Mouse (Mus musculus): Measurements from ENCODE around the gene Fryl. TPM values are rescaled to one million over a fixed set of nuclear protein-coding genes. Genes with fewer than 3 reads are reported as not detected.

Fryl gene
- polyA plus RNA-seq, 2 experiments, result 26.1 to 26.7 TPM

- 70% methylated on average over 2 of the region's 2 CpGs for WGBS
Measured at GRCm38 (mm10) chr5:72994928-72995327, 261.5 kb downstream of the Fryl start.

DNA sequence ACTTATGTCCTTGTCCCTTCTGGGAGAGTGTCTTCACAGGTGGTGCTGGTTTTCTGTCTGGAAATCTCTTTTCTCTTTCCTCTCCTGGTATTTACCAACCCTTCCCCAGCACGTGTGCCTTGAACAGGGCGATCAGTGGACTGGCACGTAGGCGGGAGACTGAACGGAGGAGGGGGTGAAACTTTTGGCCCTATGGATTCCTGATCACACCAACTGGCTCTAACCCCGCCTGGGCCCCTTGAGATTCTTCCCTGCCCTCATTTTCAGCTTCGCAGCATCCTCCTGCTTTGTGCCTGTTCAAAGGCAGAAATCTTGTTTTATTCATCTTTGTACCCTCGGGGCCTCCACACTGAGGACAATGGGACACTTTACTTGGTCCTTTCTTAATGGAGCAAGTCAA lies 262.0 kb downstream of the Fryl start:
- 71% methylated on average over 8 of the region's 8 CpGs for WGBS
- H3K4me1 ChIP-seq (ENCODE audit: control insufficient read depth, insufficient read depth, low read length), result no peaks in the 10 kb centered on the region
- no peak overlapping the region for H3K4me3 ChIP-seq (replicated peaks; ENCODE audit: low read length)
- no peaks in the 10 kb centered on the region for H3K27me3 ChIP-seq (ENCODE audit: control insufficient read depth, insufficient read depth, low read length)
- ATAC-seq (ENCODE audit: low FRiP score, low read depth), result no peak
- TF ChIP-seq POLR2A (IDR thresholded peaks at IDR 0.05; ENCODE audit: borderline replicate concordance, extremely low read depth, insufficient read depth, insufficient read length), result no peak
- H3K36me3 ChIP-seq (ENCODE audit: control insufficient read depth, insufficient read depth, low read length), result no peaks in the 10 kb centered on the region
- no peak overlapping the region for H3K9ac ChIP-seq (ENCODE audit: low read depth, low read length, severe bottlenecking)
- no peak overlapping the region for H3K27ac ChIP-seq (replicated peaks; ENCODE audit: low read depth, low read length)
- H3K9me3 ChIP-seq (ENCODE audit: control insufficient read depth, low read length), result no peaks in the 10 kb centered on the region
- DNase-seq (ENCODE audit: low spot score), result no peak
- no peak overlapping the region for H3K4me2 ChIP-seq (replicated peaks; ENCODE audit: low read depth, low read length, severe bottlenecking)

More at GRCm38 (mm10) chr5:72994928-72995327, 261.5 kb downstream of the Fryl start:
- no peak for ATAC-seq (ENCODE audit: low FRiP score, low read depth)
- Histone ChIP-seq H3K4me3 (replicated peaks; ENCODE audit: low read length) (no peak overlapping the region), H3K27me3 (ENCODE audit: control insufficient read depth, insufficient read depth, low read length) (no peaks in the 10 kb centered on the region), H3K36me3 (ENCODE audit: control insufficient read depth, insufficient read depth, low read length) (no peaks in the 10 kb centered on the region), H3K9me3 (ENCODE audit: control insufficient read depth, low read length) (no peaks in the 10 kb centered on the region), H3K4me2 (replicated peaks; ENCODE audit: low read depth, low read length, severe bottlenecking) (no peak overlapping the region), H3K9ac (ENCODE audit: low read depth, low read length, severe bottlenecking) (no peak overlapping the region), H3K27ac (replicated peaks; ENCODE audit: low read depth, low read length) (no peak overlapping the region), H3K4me1 (ENCODE audit: control insufficient read depth, insufficient read depth, low read length) (no peaks in the 10 kb centered on the region)
- DNase-seq (ENCODE audit: low spot score), result no peak
- TF ChIP-seq POLR2A (IDR thresholded peaks at IDR 0.05; ENCODE audit: borderline replicate concordance, extremely low read depth, insufficient read depth, insufficient read length), result no peak

GRCm38 (mm10) chr5:72992474-72992873 lies 263.9 kb downstream of the Fryl start:
- Histone ChIP-seq H3K27ac (replicated peaks; ENCODE audit: low read depth, low read length) (no peak overlapping the region), H3K4me2 (replicated peaks; ENCODE audit: low read depth, low read length, severe bottlenecking) (no peak overlapping the region), H3K4me1 (ENCODE audit: control insufficient read depth, insufficient read depth, low read length) (no peaks in the 10 kb centered on the region), H3K9me3 (ENCODE audit: control insufficient read depth, low read length) (no peaks in the 10 kb centered on the region), H3K9ac (ENCODE audit: low read depth, low read length, severe bottlenecking) (no peak overlapping the region), H3K4me3 (replicated peaks; ENCODE audit: low read length) (no peak overlapping the region), H3K27me3 (ENCODE audit: control insufficient read depth, insufficient read depth, low read length) (no peaks in the 10 kb centered on the region), H3K36me3 (ENCODE audit: control insufficient read depth, insufficient read depth, low read length) (no peaks in the 10 kb centered on the region)
- 78% methylated on average over 1 of the region's 1 CpGs for WGBS
- ATAC-seq (ENCODE audit: low FRiP score, low read depth), result no peak
- TF ChIP-seq POLR2A (IDR thresholded peaks at IDR 0.05; ENCODE audit: borderline replicate concordance, extremely low read depth, insufficient read depth, insufficient read length), result no peak
- no peak for DNase-seq (ENCODE audit: low spot score)

- Histone ChIP-seq H3K9me3 (ENCODE audit: control insufficient read depth, low read length) (no peaks in the 10 kb centered on the region), H3K4me3 (replicated peaks; ENCODE audit: low read length) (no peak overlapping the region), H3K27ac (replicated peaks; ENCODE audit: low read depth, low read length) (no peak overlapping the region), H3K9ac (ENCODE audit: low read depth, low read length, severe bottlenecking) (no peak overlapping the region), H3K4me1 (ENCODE audit: control insufficient read depth, insufficient read depth, low read length) (0 out of 2 replicates have a peak, but pooled peaks cover 1% of the 10 kb centered on the region), H3K36me3 (ENCODE audit: control insufficient read depth, insufficient read depth, low read length) (no peaks in the 10 kb centered on the region), H3K4me2 (replicated peaks; ENCODE audit: low read depth, low read length, severe bottlenecking) (no peak overlapping the region), H3K27me3 (ENCODE audit: control insufficient read depth, insufficient read depth, low read length) (no peaks in the 10 kb centered on the region)
- ATAC-seq (ENCODE audit: low FRiP score, low read depth) (no peak), DNase-seq (ENCODE audit: low spot score) (no peak)
- no peak for TF ChIP-seq POLR2A (IDR thresholded peaks at IDR 0.05; ENCODE audit: borderline replicate concordance, extremely low read depth, insufficient read depth, insufficient read length)
- WGBS, result 59% methylated on average over 8 of the region's 8 CpGs
Measured at GRCm38 (mm10) chr5:72989756-72990155, 266.7 kb downstream of the Fryl start.

DNA sequence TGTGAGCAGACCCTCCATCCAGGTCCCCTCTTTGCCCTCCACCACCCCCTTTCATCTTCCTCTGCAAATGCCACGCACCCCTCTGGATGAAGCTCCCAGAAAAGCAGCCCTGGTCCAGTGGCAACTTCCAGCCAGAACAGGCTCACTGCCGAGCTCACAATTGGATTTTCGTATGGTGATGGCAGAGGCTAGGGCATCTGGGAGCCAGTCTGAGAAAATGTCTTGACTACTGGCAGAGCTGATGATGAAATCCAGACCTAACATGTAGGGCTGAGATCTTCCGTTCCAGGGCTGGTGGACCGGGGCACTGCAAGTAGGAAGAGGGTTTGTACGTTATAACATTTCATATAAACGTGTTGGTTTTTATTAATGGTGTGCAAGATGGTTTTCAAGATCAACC lies 268.6 kb downstream of the Fryl start:
- DNase-seq (ENCODE audit: low spot score) (no peak), ATAC-seq (ENCODE audit: low FRiP score, low read depth) (no peak)
- WGBS, result 64% methylated on average over 7 of the region's 7 CpGs
- no peak overlapping the region for H3K9ac ChIP-seq (ENCODE audit: low read depth, low read length, severe bottlenecking)
- H3K4me2 ChIP-seq (replicated peaks; ENCODE audit: low read depth, low read length, severe bottlenecking), result no peak overlapping the region
- 0 out of 2 replicates have a peak, but pooled peaks cover 2% of the 10 kb centered on the region for H3K4me1 ChIP-seq (ENCODE audit: control insufficient read depth, insufficient read depth, low read length)
- no peak overlapping the region for H3K4me3 ChIP-seq (replicated peaks; ENCODE audit: low read length)
- H3K27ac ChIP-seq (replicated peaks; ENCODE audit: low read depth, low read length), result no peak overlapping the region
- no peaks in the 10 kb centered on the region for H3K27me3 ChIP-seq (ENCODE audit: control insufficient read depth, insufficient read depth, low read length)
- no peaks in the 10 kb centered on the region for H3K36me3 ChIP-seq (ENCODE audit: control insufficient read depth, insufficient read depth, low read length)
- H3K9me3 ChIP-seq (ENCODE audit: control insufficient read depth, low read length), result no peaks in the 10 kb centered on the region
- TF ChIP-seq POLR2A (IDR thresholded peaks at IDR 0.05; ENCODE audit: borderline replicate concordance, extremely low read depth, insufficient read depth, insufficient read length), result no peak

GRCm38 (mm10) chr5:72984091-72984490 lies 272.3 kb downstream of the Fryl start:
- Histone ChIP-seq H3K4me2 (replicated peaks; ENCODE audit: low read depth, low read length, severe bottlenecking) (no peak overlapping the region), H3K4me1 (ENCODE audit: control insufficient read depth, insufficient read depth, low read length) (0 out of 2 replicates have a peak, but pooled peaks cover 2% of the 10 kb centered on the region), H3K9ac (ENCODE audit: low read depth, low read length, severe bottlenecking) (no peak overlapping the region), H3K9me3 (ENCODE audit: control insufficient read depth, low read length) (no peaks in the 10 kb centered on the region), H3K27me3 (ENCODE audit: control insufficient read depth, insufficient read depth, low read length) (no peaks in the 10 kb centered on the region), H3K4me3 (replicated peaks; ENCODE audit: low read length) (no peak overlapping the region), H3K36me3 (ENCODE audit: control insufficient read depth, insufficient read depth, low read length) (peaks cover 9% of the 10 kb centered on the region; the same call in 1 of the 2 replicates), H3K27ac (replicated peaks; ENCODE audit: low read depth, low read length) (no peak overlapping the region)
- 4% methylated on average over 2 of the region's 2 CpGs for WGBS
- peak; percentile 74 for DNase-seq (ENCODE audit: low spot score)
- no peak for ATAC-seq (ENCODE audit: low FRiP score, low read depth)
- no peak for TF ChIP-seq POLR2A (IDR thresholded peaks at IDR 0.05; ENCODE audit: borderline replicate concordance, extremely low read depth, insufficient read depth, insufficient read length)

Measured in limb, embryonic 14.5 days (tissue).